Mouse (Mus musculus) neural tube, embryonic 10.5 days (tissue): ENCODE measurements around the gene Mrps34.
A peak's percentile ranks its signal among the peaks of the same experiment; 100 is the strongest.

ENCODE experiments used
- DNase-seq: peaks from one replicate; pipeline ENCODE4 v3.0.0-alpha.2; 2017; ENCODE audit warnings: low spot score; ENCODE audit errors: extremely low spot score

The Mrps34 gene

DNA sequence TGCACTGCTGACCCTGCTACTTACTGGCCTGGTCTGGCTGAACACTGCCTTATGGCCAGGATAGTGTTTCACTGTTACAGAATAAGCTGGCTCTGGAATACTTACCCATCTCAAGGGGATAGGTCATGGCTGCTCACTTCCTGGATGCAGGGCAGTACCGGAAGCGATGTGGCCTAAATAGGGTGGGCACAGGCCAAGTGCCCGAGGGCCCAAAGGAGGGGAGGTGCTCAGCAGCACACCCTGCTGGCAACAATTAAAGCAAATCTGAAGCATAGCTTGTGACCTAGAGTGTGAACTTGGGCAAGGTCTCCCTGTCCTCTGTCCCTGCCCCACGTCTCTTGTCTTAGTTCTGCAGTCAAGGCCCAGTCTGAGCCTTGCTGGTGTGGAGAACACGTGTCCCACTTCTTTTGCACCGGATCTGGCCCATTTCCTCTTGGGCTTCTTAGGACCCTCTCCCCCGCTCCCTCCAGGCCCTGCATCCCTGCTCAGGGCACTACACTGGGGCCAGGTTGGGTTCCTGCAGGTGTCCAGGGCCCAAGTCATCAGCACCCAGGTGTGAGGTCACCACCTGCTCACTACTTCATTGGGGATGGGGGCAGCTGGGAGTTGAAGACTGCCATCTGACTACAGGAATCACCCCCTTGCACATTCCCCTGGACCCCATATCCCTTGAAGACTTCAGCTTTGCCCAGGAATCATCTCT is 13.0 kb upstream of the Mrps34 start:
- DNase-seq = no peak

DNA sequence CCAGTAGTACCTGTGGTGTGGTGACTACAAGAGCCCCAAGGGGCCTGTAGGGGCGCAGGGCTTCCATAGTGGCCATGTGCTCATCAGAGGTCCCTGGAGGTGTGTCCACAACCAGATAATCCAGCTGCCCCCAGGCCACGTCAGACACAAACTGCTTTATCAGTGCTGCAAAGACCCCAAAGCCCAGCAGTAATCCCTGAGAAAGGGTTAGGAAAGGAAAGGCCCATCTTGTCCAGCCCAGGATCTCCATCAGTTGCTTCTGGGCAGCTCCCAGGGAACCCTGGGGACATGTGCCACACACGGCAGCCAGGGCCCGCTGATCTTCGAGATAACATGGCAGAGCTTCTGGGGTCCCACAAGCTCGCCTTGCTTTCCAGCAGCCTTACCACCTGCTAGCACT is 10.5 kb upstream of the Mrps34 start:
- no peak for DNase-seq

DNA sequence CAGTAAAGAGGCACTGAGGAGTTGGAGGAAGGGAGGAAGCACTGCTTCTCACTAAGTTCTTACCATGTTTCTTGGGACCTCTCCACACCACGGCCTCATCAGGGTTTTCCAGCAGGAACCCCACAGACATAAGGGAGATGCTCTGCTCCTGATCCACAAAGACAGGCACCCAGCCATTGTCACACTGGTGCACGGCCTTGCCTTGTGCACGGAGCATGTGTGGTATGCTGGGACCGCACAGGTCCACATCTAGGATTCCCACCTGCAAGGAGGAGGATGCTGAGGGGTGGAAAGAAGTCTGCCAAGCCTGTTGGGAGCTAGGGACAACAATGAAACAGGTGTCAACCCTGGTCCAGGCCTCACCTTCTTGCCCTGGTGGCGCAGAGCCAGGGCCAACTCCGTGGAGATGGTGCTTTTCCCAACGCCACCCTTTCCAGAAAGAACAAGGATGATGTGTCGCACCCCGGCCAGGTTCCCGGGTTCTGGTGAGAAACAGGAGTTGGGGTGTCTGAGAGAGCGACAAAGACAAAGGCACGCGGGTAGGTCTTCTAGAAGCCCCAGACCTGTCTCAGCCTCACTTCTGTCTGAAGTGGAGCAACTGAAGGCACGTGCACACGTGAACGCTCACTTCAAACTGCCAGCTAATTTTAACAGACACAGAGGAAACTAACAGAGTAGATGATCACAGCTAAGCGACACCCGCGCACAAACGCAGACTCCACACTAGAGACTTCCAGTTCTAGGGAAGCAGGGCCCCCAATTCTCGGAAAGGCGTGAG is 9.4 kb upstream of the Mrps34 start:
- DNase-seq = no peak

DNA sequence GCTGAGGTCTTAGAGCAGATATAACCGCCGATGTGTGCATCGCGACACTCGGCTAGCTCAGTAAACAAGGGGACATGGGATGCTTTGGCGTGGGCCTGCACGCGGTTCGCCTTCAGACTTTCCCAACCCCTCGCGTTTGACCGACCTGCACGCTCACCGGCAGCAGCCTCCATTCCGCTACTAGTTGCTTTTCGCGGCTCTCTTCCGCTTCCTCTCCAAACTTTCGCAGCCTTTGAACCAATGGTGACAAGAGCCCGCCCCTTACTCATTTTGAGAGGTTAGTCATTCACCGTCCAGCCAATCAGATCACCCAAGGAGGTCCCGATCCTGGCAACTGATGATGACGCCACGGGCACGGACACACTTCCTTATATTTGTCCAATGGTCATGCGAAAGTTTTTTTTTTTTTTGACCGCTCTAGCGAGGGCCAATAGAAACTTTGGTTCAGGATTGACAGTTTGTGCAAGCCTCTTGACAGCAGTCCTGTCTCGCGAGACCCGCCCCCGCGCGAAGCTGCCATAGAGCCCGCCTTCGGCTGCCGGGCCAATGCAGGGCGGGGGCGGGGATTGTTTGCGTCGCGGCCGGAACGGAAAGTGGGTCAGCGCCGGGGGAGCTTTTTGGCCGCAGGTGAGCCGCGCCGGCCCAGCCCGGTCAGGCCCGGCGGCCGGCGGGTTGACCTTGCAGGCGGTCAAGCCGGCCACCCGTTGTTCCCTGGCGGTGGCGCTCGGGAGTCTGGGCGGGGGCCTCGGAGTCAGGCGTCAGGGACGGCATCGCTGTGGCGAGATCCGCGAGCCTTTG is 8.6 kb upstream of the Mrps34 start, which contains the start of the genes Nubp2 and Spsb3:
Nubp2 (minus strand) TSS at position 216 of the 798 bp plus-strand sequence.
Spsb3 (plus strand) TSS at position 510 of the 798 bp plus-strand sequence.
- DNase-seq = peak; percentile 96

DNA sequence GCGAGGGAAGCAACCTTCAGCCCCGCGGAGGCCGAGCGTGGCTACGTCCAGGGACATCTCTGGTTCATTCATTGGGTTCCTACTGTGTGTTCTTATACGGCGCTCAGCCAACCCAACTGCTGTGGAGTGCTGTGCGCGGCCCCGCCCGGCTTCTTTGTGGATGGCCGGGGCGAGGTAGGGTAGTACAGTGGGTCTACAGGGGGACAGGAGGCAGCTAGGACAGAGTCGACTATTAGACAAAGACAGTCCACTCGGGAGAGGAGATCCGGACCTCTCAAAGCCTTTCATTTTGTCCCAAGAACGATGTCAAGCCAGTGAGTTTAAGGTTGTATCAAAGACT is 8.0 kb upstream of the Mrps34 start:
- no peak for DNase-seq

DNA sequence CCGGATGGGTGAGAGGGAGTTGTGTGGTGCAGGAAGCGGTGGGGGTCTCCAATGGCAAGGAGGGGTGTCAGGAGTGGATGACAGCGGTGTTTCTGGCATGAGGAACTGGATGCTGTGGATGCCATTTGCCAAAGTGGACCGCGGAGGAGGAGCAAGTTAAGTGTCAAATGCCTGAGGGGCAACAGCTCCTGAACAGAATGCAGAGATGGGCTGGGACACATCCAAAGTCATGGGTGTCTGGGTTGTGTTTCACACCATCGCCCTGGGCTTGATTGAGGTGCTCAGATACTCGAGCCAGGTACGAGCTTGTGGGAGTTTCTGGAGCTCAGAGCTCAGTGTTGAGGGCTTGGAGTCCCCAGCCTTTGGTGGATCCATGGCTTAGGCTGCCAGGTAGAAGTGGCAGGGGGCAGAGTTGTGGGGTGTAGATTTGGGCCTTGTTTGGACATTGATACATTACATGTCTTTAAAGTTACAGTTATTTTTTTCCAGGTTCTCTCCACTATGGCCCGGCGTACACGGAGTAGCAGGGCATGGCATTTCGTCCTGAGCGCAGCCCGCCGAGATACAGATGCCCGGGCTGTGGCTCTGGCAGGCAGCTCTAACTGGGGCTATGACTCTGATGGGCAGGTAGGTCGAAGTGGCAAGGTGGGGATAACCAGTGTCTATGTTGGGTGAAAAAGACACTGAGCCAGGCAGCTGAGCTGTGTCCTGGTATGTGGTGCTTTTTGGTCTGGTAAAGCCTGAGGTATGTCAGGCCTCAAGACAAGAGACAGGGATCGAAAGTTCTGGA is 7.4 kb upstream of the Mrps34 start:
- no peak for DNase-seq

DNA sequence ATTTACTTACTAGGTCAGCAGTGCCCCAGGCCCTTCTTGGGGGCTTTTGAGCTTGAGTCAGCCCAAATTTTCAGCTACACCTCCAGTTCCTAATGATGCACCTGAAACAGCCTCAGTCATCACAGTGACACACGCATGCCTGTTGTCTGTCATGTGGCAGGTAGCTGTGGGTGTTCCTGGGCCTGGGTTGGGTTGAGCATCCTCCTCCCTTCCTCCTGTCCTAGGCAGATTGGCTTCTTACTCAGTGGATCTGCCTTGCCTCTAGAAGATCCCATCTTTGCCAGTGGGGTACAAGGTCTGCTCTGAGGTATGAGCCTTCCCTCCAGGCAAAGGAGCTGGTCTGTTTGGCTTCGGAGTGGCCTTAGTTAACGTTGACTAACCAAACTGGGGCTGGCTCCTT is 6.1 kb upstream of the Mrps34 start:
- no peak for DNase-seq

DNA sequence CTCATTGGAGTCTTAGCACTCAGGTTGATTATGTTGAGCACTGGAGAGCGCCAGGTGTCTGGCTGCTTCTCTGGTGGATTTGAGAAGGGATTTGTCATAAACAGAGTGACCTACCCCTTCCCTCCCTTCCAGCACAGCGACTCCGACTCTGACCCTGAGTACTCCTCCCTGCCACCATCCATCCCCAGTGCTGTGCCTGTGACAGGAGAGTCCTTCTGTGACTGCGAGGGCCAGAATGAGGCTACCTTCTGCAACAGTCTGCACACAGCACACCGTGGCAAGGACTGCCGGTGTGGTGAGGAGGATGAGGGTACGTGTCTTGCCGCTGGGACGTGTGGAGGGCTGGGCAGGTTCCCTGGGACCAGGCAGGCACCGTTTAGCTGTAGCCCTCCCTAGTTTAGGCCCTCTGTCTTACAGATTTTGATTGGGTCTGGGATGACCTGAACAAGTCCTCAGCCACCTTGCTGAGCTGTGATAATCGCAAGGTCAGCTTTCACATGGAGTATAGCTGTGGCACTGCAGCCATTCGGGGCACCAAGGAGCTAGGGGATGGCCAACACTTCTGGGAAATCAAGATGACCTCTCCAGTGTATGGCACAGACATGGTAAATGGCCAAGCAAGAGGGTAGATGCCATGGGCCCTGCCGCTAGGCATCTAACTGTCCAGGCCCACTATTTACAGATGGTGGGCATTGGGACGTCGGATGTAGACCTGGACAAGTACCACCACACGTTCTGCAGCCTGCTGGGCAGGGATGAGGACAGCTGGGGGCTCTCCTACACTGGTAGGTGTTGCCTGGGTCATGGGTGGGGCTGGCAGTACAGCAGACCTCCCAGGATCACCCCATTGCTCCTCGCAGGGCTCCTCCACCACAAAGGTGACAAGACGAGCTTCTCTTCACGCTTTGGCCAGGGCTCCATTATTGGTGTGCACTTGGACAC is 4.5 kb upstream of the Mrps34 start:
- no peak for DNase-seq

DNA sequence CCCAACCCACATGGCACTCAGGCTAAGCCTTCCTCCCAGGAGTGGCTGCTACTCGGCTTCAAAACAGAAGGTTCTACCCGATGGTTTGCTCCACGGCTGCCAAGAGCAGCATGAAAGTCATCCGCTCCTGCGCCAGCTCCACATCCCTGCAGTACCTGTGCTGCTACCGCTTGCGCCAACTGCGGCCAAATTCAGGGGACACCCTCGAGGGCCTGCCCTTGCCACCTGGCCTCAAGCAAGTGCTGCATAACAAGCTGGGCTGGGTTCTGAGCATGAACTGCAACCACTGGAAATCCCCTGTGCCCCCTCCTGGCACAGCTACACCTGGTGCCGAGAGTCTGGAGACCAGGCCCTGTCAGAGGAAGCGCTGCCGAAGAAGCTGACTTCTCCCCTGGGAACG is 3.6 kb upstream of the Mrps34 start:
- DNase-seq = no peak

DNA sequence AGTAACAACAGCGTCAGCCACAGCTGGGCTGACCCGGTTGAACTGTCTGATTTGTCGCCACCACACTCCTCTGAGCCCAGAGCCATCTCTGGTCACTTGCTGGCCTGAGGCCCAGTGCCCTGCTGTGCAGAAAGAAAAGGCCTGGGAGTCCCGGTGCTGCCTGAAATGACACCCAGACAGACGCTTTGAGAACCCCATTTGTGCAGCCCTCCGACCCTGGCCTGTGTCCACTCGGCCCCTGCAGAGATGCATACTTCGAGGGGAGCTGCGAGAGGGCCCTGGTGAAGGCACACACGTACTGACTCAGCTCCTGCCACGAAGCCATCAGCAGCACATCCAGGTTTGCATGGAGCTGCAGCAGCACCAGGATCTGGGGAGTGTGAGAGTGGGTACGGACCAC is 2.1 kb upstream of the Mrps34 start:
- DNase-seq = no peak

DNA sequence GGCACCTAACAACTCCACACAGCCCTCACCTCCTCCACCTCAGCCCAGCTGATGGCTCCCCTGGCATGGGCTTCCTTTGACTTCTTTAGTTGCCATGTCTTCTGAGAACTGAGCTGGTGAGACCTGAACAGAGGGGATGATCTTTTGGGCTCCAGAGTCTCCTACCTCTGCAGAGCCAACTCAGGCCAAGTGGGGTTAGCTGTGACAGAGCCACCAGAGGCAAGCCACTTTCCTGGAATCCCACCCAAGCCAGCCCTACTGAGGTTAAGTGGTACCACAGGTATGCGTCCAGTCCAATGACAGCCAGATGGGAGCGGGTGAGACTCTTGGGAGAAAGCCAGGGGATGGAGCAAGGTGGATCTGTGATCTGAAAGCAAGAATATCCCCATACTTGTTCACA is 1.6 kb upstream of the Mrps34 start:
- DNase-seq = no peak

DNA sequence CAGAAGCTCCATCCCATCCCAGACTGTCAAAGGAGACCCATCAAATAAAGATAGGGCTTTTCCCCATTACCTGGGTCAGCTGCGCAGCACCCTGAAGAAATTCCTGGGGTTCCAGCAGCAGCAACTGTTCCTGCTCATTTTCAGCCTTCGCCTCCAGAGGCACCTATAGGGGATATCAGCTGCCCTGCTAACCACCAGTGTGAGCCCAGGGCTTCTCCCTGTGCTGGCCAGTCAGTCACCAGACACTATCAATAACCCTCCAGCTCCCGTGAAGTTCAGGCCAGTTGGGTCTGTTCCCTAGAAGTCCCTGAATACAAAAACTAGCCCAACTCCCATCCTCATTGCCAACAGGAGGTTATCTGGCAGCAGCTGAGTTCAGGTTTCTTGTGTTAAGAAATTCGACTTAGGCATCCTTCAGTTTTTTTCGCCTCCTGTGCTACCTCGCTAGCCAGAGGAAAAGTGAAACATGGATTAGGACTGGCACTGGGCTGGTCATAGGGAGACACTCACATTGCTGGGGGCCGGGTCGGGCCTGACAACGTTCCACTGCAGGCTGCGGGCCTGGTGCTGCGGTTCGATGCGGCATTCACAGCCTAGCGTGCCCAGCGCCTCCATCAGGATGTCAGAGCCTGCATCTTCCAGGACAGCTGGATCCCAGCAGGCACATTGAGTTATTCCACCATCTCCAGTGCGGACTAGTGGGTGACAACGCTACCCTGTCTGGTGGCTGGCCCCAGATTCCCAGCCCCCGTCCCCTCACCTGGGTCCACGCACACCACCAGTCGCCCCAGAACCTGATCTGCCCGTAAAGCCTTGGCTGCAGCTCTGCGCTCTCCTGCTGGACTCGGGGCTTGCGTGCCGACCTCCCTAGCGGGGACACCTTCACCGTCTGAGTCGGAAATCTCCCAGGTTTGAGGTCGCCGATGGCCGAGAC is 588 bp upstream of the Mrps34 start:
- DNase-seq = no peak

DNA sequence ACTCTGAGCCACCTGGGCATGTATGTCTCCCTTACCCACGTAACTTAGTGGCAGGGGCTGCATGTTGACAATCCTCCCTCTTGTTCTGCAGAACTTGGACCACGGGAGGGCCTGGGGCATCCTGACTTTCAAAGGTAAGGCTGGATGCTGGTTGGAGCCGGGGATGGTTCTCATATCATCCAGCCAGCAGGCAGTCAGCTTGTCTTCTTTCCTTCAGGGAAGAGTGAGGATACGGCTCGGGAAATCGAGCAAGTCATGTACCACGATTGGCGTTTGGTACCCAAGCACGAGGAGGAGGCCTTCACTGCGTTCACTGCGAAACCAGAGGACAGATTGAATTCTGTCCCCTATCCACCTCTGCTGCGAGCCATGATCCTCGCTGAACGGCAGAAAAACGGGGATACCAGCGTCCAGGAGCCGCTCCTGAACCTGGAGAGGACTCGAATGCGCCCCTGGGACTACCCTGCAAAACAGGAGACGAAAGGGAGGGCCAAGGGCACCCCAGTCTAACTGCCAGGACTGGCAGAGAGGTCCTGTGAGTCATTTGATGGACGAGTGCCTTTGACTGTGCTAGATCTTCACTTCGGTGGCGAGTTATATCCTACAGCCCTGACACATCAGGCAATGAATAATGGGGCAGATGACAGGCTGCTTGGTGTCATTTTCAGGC is 790 bp downstream of the Mrps34 start:
- no peak for DNase-seq

DNA sequence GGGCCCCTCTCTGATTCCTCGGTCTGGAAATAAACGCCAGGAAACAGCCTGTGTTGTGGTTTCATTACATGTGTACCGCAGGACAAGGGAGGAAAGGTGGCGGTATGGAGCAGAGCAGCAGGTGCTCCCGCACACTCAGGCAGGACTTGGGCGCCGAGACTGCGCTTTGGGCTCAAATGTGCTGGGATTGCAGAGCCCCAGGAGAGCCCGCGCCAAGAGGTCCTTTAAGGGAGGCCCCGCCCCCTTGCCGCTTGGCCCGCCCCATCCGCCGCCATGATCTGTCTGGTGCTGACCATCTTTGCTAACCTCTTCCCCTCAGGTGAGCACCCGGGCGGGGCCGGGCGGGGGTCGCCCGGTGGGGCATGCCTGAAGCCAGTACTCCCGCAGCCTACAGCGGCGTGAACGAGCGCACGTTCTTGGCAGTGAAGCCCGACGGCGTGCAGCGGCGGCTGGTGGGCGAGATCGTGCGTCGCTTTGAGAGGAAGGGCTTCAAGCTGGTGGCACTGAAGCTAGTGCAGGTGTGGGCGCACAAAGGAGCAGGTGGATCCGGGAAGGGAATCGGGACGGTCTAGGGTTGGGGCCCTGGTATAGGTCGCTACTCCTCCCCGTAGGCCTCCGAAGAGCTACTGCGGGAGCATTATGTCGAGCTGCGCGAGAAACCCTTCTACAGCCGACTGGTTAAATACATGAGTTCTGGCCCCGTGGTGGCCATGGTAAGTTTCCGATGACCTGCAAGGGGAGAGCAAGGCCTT is 1.5 kb downstream of the Mrps34 start, which contains the start of gene Nme3:
Nme3 (plus strand) TSS at position 260 of the 752 bp plus-strand sequence.
- peak; percentile 78 for DNase-seq

DNA sequence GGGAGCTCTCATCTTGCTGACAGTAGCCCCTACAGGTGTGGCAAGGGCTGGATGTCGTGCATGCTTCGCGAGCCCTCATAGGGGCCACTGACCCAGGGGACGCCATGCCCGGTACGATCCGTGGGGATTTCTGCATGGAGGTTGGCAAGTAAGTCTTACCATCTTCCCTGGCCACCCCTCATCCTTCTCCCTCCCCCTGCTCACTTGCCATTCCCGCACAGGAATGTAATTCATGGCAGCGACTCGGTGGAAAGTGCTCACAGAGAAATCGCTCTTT is 2.0 kb downstream of the Mrps34 start:
- DNase-seq = no peak

DNA sequence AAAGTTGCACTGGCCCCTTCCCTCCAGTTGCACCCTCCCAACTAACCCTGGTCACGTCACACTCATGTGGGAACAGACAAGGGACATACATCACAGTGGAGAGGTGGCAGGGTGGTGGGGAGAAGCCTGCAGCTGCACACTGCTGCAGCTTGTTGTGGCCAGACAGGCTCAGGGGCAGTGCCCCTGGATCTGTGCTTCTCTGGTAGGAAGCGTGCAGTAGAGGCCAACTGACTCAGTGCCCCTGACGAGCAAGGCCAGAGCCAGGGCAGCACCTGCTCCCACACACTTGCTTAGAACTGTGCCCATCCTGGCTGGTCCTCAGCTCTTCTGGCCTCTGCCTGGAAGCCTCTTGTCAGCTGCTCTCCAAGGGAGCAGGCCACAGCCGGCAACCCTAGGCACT is 2.7 kb downstream of the Mrps34 start:
- no peak for DNase-seq

DNA sequence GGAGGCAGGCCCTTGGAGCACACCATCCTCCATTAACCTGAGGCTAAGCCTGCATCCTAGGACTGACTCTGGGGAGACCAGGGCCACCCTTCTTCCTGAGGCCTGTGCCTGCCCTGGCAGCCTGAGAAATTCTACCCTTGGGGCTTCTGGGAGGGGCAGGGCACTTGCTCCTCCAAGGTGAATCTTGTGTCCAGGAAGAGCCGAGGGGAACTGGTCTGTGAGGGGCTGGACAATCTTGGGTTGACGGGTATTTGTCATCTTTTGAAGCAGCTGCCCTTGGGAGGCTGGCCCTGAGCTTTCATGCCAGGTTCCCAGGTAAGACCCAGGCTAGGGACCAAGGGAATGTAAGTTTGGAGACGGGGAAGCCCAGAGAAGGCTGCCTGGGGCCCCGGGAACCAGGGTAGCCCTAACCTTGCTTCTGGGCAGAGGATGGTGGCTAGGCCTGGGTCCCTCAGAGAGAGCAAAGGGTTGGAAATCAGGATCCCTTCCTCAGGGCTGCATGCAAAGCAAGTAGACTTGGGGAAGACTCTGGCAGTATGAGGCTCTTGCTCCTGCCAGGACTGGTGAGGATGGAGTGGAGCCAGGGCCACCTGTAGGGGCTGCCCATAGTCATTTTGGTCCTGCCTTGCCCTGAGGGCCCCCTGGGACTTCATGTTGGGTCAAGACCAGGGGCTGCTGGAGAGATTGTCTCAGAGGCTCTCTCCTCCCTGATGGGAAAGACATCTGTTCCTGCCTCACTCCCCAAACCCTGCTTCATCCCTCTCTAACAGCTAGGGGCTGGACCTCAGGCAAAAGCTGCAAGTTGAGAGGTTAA is 3.3 kb downstream of the Mrps34 start:
- no peak for DNase-seq
